Mouse (Mus musculus): ENCODE measurements around the gene Gbp8.
"Not testable (repeated sequence)": the region's sequence is repeated elsewhere in the genome, so short reads cannot be mapped to it uniquely, and the experiment has no call there.

The Gbp8 gene

DNA sequence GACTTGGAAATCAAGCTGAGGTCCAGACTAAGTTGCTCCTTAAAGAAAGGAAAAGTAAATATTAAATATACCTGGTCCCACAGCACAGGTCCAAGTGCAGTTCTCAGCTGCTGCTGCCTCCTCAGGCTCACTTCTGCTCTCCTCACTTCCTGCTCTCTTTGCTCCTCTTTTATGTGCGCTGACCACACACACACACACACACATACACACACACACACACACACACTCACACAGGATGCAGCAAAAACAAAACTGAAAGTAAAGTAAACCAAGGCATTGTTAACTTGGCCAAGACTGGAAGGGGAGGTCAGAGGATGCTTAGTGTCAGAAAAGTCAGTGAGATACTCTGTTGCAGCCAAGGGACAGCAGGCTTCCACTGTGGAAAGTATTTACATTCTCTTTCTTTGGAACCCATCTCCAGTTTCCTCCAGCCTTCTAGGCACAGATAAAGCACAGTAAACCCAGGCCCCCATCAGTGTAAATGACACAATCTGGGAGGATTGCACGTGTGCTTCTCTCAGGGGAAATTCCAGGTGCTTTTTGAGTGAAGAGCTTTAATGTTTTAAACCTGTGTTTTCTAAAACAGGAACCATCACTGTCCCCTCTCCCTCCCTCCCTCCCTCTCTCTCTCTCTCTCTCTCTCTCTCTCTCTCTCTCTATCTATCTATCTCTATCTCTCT lies at the start of gene Gbp8, which contains the start of the genes Gbp9 and Gbp4:
Gene Gbp8, minus strand, starts transcription at position 132 of the 680 bp plus-strand sequence.
Gene Gbp9, minus strand, starts transcription at position 131 of the 680 bp plus-strand sequence.
Gene Gbp4, minus strand, starts transcription at position 178 of the 680 bp plus-strand sequence.
- DNase-seq (ENCODE audit: low read depth), result not testable (repeated sequence)

GRCm38 (mm10) chr5:105181446-105181845 lies 42.1 kb upstream of the Gbp8 start:
- DNase-seq (ENCODE audit: low read depth), result no peak

GRCm38 (mm10) chr5:105156582-105156981 lies 17.2 kb upstream of the Gbp8 start:
- no peak for DNase-seq (ENCODE audit: low read depth)

- no peak for DNase-seq (ENCODE audit: low read depth)
Observed at GRCm38 (mm10) chr5:105154049-105154448, 14.7 kb upstream of the Gbp8 start.

- not testable (repeated sequence) for DNase-seq (ENCODE audit: low read depth)
Observed at GRCm38 (mm10) chr5:105148062-105148461, 8.7 kb upstream of the Gbp8 start.

DNA sequence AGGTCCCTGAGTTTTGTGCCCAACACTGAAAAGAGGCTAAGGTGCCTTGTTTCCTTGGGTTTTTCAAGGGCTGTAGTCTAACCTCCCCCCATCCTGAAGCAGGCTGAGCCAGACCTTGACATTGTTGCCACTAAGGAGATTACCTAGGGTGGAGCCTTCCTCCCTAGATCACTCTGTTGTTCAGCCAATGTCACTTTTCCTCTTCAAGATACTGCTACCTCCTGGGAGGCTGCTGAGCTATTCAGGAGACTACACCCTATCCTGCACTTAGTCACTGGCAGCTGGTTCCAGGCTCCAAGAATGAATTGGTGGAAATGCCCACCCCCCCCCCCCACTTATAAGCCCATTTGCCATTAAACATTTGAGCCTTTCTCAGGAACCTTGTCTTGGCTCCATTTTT lies 7.1 kb upstream of the Gbp8 start:
- DNase-seq (ENCODE audit: low read depth), result no peak

GRCm38 (mm10) chr5:105145731-105146130 lies 6.4 kb upstream of the Gbp8 start:
- DNase-seq (ENCODE audit: low read depth), result not testable (repeated sequence)

DNA sequence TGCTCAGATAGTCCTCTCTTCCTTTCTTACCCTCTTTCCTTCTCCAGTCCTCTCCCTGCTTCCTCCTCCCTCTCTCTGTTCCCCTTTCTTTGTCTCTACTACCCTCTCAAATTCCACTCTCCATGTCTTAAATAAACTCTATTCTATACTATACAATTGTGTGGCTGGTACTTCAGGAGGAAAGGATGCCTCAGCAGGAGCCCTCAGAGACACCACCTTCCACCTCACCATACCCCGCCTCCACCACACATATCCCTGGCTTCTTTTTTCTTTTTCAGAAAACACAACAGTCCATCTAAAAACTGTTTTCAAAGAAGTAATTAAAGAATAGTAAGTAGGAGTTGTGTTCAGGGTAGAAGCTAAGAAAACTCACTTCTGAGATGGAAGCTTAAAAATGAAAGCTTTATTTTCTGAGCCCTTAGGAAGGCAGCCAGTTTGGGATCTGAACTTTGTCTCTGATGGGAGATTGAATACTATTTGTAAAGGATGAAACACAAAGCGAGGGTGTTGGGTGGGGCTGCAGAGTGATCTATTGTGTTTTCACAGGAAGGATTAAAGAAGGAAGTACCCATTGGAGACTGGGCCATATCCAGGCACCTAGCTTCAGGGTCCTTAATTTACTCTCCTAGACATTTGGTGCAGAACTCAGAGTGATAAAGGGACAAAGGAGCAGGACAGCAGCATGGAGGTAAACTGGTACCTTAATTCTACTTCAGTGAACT lies 910 bp upstream of the Gbp8 start:
- DNase-seq (ENCODE audit: low read depth), result not testable (repeated sequence)

DNA sequence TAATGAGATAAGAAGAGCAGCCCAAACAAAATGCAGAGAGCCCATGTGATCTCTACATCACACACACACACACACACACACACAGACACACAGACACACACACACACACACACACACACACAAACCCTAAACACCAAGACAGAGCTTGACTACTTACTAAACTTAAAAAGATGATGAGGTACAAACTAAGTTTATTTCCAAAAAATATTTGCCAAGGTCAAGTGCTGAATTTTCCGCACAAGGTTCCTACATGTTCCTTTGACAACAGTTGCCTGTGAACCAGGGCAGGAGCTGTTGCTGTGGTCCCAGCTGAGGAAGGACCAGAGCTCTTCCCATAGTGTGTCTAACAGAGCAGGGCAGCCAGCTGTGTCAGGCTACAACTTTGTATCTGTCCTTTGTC lies 434 bp downstream of the Gbp8 start:
- no peak for DNase-seq (ENCODE audit: low read depth)

- DNase-seq (ENCODE audit: low read depth), result not testable (repeated sequence)
Observed at GRCm38 (mm10) chr5:105136706-105137304, 2.5 kb downstream of the Gbp8 start.

DNA sequence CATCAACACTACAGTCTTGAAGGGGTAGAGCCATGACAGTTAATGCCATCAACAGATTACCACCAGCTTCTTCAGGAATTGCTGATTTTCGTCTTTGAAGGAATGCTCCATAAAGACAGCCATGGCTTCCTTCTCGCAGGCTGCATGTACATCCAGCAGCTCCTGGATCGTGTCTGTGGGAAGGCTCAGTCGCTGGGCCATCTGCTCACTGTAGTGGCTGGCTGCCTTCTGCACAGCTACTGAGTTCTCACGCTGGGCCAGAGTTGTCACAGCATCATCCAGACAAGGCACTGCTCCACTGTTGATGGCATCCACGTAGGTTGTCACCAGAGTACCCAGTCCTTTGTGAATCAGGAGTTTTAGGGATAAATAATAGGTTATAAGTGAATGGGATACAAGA lies 17.6 kb downstream of the Gbp8 start:
- DNase-seq (ENCODE audit: low read depth), result not testable (repeated sequence)

DNA sequence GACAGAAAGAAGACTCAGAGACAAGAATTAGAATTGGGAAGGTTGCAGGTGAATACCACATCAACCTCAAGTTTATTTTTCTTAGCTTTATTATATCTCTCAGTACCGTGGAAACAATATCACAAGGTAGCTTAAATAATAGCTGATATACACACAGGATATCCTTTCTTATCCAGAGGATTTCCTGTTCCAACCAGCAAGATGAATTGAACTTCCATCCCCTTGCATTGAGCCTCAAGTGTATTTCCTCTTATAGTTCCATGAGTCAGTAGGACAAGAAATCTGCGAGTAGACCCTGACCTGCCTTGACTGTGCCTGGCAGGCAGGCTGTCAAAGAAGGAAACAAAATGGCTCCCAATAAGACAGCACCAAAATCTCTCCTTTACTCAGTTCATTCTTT lies 23.6 kb downstream of the Gbp8 start:
- no peak for DNase-seq (ENCODE audit: low read depth)

DNA sequence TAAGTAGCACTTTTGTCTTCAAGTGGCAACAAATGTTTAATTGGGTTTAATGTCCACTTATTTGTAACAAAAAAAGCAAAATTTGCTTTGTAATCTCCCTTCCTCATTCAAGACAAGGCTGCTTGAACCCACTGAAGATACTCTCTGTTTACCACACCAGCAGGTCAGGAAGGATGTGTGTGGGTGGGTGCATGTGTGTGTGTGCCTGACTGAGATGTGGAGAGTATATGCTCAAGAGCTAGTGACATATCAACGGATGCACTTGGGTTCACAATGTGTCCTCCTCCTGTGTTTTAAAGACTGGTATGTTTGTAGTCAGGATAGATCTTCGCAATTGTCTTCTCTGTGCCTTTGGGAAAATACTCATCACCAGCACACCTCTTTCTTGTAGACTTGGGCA lies 24.6 kb downstream of the Gbp8 start:
- no peak for DNase-seq (ENCODE audit: low read depth)

- no peak for DNase-seq (ENCODE audit: low read depth)
Observed at GRCm38 (mm10) chr5:105113656-105114055, 25.7 kb downstream of the Gbp8 start.

GRCm38 (mm10) chr5:105110271-105110852 lies 29.0 kb downstream of the Gbp8 start:
- peak; percentile 61 for DNase-seq (ENCODE audit: low read depth)

DNA sequence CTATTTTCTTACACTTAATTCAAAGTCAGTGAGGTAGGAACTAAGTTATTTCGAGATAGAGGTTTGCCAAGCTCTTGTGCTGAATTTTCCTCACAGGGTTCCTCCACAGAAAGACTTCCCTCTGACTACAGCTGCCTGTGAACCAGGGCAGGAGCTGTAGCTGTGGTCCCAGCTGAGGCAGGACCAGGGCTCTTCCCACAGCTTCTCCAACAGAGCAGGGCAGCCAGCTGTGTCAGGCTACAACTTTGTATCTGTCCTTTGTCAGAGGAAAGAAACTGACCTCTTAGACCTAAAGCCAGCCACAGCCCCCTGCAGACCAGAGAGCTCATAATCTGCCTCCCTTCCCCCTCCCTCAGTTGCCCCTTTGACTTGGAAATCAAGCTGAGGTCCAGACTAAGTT lies 29.6 kb downstream of the Gbp8 start:
- not testable (repeated sequence) for DNase-seq (ENCODE audit: low read depth)

GRCm38 (mm10) chr5:105105689-105106088 lies 33.7 kb downstream of the Gbp8 start:
- DNase-seq (ENCODE audit: low read depth), result not testable (repeated sequence)

DNA sequence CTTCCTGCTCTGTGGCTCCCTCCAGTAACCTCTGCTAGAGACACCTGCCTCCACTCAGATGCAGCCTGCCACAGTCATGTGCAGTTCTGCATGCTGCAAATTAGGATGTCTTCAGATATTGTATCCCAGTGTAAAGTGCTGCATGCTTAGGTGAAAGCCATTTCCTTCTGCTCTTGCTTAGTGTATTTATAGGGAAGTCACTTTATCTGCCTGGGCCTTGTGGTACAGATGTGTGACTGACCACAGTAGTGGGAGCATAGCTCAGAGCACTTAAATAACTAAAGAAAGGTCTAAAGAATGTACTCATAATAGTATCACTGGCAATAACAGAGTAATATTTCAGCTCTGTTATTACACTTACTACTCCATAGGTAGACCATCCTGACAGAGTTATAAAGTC lies 57.4 kb downstream of the Gbp8 start:
- no peak for DNase-seq (ENCODE audit: low read depth)

- not testable (repeated sequence) for DNase-seq (ENCODE audit: low read depth)
Observed at GRCm38 (mm10) chr5:105068356-105068755, 71.0 kb downstream of the Gbp8 start.

DNA sequence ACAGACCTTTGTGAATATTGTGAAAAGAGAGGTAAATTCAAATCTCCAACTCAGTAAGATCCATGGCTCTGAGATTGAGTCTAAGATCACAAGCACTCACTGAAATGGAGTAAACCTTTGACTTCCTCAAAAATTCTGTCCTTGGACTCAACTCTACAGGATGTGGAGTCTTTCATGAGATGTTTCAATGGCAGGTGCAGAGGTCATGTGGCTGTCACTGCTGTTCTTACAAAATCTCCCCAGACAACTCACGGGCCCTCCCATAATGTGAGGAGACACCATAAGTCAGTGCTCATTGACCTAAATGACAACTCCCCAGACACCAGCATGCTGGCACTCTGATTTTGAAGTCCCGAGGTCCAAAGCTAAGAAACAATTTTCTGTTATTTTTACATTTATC lies 74.9 kb downstream of the Gbp8 start:
- not testable (repeated sequence) for DNase-seq (ENCODE audit: low read depth)

- no peak for DNase-seq (ENCODE audit: low read depth)
Observed at GRCm38 (mm10) chr5:105063321-105063720, 76.0 kb downstream of the Gbp8 start.

DNA sequence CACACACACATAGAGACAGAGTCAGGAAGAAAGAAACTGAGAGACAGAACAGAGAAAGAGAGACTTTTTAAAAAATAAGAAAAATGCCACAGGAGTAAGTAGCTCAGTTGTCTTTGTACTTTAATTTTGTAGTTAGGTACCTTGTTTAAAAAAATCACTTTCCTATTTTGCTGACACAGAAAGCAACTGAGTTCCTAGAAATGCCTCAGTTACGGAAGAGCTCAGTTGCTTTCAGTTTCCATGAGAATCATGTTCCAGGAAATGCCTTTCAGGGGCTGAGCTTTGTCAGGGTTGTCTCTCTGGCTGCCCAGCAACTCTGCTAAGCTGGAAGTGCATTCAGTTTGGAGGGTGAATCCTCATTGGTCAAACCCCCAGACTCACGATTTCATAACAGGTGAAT lies 76.9 kb downstream of the Gbp8 start:
- not testable (repeated sequence) for DNase-seq (ENCODE audit: low read depth)

DNA sequence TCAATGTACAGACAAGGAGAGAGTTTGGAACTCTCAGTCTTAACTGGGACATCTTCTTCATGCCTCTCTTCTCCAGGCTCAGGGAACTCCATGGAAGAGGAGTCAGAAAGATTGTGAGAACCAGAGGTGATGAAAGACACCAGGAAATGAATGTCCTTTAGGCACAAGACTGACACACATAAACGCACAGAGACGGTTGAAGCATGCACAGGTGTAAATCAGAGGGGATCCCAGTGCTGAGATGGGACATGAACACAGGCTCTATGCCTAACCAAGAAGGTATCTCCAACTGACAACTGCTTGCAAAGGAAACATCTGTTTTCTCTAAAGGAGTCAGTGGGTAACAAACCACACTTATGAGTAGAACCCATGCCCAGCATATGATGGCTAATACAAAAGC lies 79.1 kb downstream of the Gbp8 start:
- DNase-seq (ENCODE audit: low read depth), result no peak

All from NIH3T3 (cell line).